Mouse (Mus musculus): ENCODE data around the gene Nlrc5.
"Not testable (repeated sequence)": the region's sequence is repeated elsewhere in the genome, so short reads cannot be mapped to it uniquely, and the experiment has no call there.

Gene Nlrc5

DNA sequence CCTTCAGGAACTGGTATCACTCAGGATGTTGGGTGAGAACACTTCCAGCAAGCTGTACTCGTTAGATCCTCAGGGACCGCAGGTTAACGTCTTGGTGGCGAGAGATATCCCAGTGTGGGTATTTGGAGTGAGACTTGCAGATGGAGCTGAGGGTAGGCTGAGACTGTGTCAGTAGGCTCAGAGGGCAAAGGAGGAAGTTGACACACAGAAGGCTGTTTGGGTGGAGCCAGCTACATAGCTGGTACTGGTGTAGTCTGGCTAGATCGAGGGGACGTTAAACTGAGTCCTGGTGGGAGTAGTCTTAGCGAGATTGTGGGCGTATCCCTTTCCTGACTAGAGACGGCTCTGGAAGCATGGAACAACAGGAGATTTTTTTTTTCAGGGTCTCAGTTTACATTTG lies 16.1 kb upstream of the Nlrc5 start:
- no peak for DNase-seq (ENCODE audit: low spot score)

DNA sequence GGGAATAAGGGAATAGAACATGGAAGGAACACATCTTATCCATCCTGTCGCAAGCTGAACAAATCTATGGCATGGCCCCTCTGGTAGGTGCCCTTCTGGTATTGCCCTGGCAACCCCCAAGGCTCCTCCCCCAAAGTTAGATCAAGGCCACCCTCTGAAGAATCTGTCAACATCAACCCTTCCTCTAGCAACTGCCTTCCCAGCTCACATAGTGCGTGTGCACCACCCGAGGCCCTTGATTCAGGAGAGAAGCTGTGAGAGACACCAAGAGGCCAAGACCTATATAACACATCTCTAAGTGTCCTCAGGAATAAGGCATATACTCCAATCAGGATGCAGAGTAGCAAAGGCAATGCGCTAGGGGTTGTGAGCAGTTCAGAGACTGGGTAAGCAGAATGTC lies 11.9 kb upstream of the Nlrc5 start:
- DNase-seq (ENCODE audit: low spot score), result no peak

GRCm38 (mm10) chr8:94427953-94428352 lies 6.2 kb upstream of the Nlrc5 start:
- no peak for DNase-seq (ENCODE audit: low spot score)

- DNase-seq (ENCODE audit: low spot score), result no peak
Observed at GRCm38 (mm10) chr8:94428420-94428819, 5.7 kb upstream of the Nlrc5 start.

- no peak for DNase-seq (ENCODE audit: low spot score)
Observed at GRCm38 (mm10) chr8:94429376-94429775, 4.8 kb upstream of the Nlrc5 start.

DNA sequence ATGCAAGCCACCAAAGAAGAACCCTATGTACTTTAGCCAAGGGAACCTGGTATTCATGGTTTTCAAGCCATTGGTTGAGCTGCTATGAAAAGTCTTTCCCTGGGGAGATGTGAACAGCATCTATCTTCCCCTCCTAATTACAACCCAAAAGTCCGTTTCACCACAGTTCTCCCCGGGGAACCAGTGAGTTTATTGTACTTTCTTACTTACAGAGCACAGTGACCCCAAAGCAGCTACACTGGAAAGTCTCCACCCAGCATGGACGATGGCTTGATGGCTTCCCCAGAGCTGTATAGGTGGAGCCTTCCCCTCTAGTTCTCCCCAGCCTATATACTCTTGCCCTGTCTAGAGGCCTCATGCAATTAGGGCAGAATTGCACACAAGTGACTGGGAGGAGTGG lies 1.9 kb upstream of the Nlrc5 start:
- DNase-seq (ENCODE audit: low spot score), result no peak

GRCm38 (mm10) chr8:94434958-94435357 lies 802 bp downstream of the Nlrc5 start:
- DNase-seq (ENCODE audit: low spot score), result no peak

DNA sequence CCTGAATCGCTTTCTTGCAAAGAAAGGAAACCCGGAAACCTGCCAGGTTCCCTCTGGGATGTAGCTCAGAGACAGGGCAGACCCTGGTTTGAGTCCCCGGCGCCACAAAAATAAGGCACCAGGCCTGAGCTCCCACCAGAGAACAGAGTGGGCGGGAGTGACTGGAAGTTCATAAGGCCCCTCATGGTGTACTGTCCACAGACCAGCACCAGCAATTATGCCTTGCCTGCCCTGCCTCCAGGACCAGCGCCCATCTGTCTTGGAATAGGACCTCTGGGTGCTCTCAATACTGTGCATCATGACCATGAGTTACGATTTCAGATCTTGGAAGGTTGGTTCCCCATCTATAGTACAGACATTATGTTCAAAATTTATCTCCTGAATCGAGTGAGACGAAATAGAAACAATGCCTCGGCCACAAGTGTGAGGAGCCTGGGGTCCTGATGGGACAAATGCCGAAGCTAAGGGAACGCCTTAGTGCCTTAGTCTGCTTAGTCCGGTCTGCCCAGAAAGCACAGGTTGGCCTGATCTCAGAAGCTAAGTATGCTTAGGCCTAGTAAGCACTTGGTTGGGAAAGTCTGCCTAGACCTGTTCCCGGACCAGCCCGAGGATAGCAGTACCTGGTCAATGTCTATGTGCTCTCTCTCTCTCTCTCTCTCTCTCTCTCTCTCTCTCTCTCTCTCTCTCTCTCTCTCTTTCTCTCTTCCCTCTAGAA lies 1.4 kb downstream of the Nlrc5 start:
- no peak for DNase-seq (ENCODE audit: low spot score)

DNA sequence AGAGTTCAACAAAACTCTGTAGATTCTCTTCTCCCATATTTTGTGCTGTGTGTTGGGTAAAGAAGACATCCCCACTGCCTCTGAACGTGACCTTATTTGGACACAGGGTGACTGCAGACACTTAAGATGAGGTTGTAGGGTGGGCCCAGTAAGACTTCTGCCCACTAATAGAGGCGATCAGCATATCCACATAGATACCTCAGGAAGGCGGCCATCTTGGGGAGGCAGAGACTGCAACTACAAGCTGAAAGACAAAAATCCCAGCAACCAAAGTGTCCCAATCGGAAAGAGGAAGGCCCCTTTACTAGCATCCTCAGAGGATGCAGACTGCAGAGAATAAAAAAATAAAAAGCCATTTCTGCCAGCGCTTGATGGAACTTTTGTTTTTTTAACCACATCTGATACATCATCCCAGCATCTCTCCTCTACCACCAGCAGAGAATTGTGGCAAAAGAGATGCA lies 2.0 kb downstream of the Nlrc5 start:
- DNase-seq (ENCODE audit: low spot score), result no peak

DNA sequence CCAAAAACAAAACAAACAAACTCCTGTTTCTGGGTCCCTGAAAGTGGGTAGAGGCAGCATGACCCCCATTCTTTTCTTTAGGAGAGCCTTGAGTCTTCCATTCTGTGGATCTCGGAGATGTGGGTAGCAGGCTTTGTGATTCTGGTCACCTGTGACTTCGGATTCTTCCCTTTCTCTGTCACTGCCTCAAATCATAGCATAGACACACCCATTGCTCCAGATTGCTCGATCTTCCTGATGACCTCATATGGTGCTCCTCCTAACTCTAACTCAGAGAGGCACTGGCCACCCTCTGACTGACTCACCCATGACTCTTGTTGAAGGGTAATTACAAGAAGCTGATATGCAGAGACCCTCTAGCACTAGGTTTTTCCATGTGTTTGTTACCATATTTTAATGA lies 2.7 kb downstream of the Nlrc5 start:
- DNase-seq (ENCODE audit: low spot score), result no peak

- no peak for DNase-seq (ENCODE audit: low spot score)
Observed at GRCm38 (mm10) chr8:94438659-94439058, 4.5 kb downstream of the Nlrc5 start.

DNA sequence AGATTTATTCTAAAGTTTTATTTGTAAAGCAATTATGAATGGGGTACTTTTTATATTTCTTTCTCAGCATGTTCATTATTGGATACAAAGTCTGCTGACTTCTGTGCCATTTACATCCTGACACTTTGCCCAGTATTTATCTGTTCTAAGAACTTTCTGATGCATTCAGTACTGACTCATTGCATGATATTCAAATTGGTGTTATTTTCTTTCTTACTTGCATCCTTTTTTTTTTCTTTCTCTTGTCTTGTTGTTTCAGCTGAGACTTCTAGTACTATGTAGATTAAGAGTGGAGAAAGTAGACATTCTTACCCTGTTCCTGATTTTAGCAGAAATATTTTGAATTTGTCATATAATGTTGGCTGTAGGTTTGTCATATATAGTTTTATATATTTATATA lies 5.5 kb downstream of the Nlrc5 start:
- DNase-seq (ENCODE audit: low spot score), result no peak

DNA sequence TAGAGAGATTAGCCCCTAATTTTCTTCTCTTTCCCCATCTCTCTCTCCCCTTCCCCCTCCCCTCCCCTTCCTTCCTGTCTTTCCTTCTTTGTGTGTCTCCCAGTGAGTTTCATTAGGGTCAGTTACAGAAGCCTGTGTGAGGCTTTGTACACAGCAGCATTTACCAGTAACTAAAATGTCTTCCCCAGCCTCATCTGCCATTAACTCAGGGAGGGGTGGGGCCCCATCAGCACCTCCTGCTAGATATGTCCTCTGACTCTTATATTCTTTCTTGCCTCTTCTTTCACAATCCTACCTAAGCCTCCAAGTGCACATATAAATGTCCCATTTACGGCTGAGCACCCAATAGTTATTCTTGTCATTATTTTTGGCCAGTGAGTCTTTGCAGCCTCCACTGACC lies 6.2 kb downstream of the Nlrc5 start:
- no peak for DNase-seq (ENCODE audit: low spot score)

DNA sequence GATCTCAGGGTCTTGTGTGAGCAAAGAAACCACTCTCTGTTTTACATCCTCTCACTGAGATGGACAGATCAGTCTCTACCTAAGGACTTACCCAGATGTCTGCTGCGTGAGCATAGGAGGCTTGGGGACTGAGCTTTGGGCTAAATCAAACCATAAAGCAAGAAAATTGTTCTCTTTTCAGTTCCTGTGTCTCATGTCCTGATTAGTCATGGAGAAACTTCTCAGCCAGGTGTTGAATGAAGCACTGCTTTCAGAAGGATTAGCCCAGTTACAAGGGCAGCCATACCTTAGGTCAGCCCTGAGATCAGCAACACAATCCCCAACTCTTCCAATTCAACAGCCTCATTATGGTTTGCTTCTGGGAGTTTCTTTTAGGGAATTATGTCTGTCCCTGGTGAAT lies 7.5 kb downstream of the Nlrc5 start:
- DNase-seq (ENCODE audit: low spot score), result no peak

DNA sequence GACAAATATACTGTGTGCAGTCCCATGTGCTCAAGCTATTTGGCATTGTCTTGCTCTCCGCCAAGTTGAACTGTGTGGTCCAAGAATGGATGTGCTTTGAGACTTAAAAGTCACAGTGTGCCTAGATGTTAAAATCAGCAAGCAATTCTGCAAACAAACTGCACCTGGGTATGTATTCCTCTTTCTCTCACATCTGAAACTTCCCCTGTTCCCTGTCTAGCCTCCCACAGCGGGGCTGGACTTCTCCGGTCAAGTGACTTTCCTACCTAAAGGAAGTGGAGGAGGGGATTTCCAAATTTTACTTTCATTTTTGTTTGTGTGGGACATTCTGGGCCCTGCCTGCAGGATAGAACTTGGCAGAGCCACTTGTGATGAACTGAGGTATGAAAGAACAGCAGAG lies 9.0 kb downstream of the Nlrc5 start:
- DNase-seq (ENCODE audit: low spot score), result no peak

GRCm38 (mm10) chr8:94444480-94444879 lies 10.3 kb downstream of the Nlrc5 start:
- DNase-seq (ENCODE audit: low spot score), result no peak

DNA sequence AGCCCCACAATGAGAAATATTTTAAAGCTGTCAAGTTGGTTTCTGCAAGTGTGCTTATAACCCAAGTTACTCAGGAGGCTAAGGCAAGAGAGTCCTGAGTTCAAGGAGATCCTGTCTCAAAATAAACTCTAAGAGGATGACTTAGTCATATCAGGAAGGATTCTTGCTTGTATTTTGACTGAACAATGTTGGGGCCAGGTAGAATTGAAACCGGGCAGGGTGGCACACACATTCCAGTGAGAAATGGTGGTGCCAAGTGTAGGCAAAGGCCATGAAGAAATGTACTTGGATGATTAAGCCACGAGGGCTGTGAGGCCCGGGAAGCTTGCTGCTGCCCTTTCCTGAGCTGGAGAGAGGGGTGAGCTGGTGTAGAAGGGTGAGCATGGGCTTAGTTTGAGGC lies 13.0 kb downstream of the Nlrc5 start:
- no peak for DNase-seq (ENCODE audit: low spot score)

- no peak for DNase-seq (ENCODE audit: low spot score)
Observed at GRCm38 (mm10) chr8:94447583-94448324, 13.6 kb downstream of the Nlrc5 start.

DNA sequence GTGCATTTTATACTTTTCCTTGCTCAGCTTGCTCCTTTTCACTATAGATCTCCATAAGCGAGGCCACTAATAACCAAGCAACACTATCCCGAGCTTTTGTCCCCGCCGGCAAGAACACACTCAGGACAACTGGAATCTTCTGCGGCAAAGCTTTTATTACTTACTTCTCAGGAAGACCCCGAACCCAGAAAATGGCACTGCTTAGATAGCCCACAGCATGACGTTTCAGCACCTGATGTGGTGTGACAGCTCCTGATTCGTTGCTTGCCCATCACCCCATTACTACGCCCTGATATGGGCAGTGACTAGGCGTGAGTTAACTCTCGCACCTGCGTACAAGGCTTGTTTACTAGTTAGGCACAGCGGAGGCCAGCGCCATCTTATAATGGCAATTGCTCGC lies 18.8 kb downstream of the Nlrc5 start:
- DNase-seq (ENCODE audit: low spot score), result not testable (repeated sequence)

- DNase-seq (ENCODE audit: low spot score), result no peak
Observed at GRCm38 (mm10) chr8:94453868-94454488, 19.8 kb downstream of the Nlrc5 start.

- DNase-seq (ENCODE audit: low spot score), result no peak
Observed at GRCm38 (mm10) chr8:94454905-94455304, 20.7 kb downstream of the Nlrc5 start.

DNA sequence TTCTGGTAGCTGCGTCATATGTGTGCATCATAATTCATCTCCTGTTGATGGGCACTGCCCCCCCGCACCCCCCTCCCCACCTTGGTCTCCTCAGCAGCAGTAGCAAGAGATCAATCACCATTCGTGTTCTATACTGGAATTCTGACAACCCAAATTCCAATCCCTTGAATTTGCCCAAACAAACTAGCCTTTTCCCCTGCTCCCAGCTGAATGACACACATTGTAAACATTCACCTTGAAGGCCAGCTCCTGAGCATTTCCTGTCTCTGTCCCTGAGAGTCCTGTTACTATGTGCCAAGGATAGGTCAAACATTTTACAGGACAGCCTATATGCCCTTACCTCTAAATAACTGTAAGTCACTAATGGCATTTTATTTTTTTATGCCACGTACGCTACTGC lies 21.9 kb downstream of the Nlrc5 start:
- DNase-seq (ENCODE audit: low spot score), result no peak

- DNase-seq (ENCODE audit: low spot score), result no peak
Observed at GRCm38 (mm10) chr8:94458567-94458966, 24.4 kb downstream of the Nlrc5 start.

Data from urinary bladder, postnatal 25 days (tissue).